Mouse (Mus musculus) cerebellum, adult 8-10 months (tissue): ENCODE measurements around the gene Zfp583.
"Not testable (repeated sequence)": the region's sequence is repeated elsewhere in the genome, so short reads cannot be mapped to it uniquely, and the experiment has no call there.

ENCODE experiments used
- DNase-seq: peaks from one replicate; pipeline ENCODE4 v3.0.0; 2022

Zfp583 gene

GRCm38 (mm10) chr7:6331233-6331956 is at the start of gene Zfp583:
Gene Zfp583 (minus strand): TSS chr7:6331285.
- peak; percentile 88 for DNase-seq

- no peak for DNase-seq
These were observed 47.4 kb upstream of the Zfp583 start for GRCm38 (mm10) chr7:6378441-6378840.

- no peak for DNase-seq
These were observed 41.9 kb upstream of the Zfp583 start for GRCm38 (mm10) chr7:6372993-6373392.

- DNase-seq = no peak
These were observed 38.4 kb upstream of the Zfp583 start for GRCm38 (mm10) chr7:6369460-6369859.

- DNase-seq = not testable (repeated sequence)
These were observed 37.1 kb upstream of the Zfp583 start for GRCm38 (mm10) chr7:6368146-6368545.

GRCm38 (mm10) chr7:6367185-6367584 is 36.1 kb upstream of the Zfp583 start:
- no peak for DNase-seq

- no peak for DNase-seq
These were observed 33.7 kb upstream of the Zfp583 start for GRCm38 (mm10) chr7:6364761-6365160.

GRCm38 (mm10) chr7:6363047-6363488 is 32.0 kb upstream of the Zfp583 start, which contains the start of gene Zfp78:
Gene Zfp78 (plus strand): TSS chr7:6363280.
- no peak for DNase-seq

- peak; percentile 99 for DNase-seq
These were observed 31.4 kb upstream of the Zfp583 start for GRCm38 (mm10) chr7:6362268-6363046.

- peak; percentile 28 for DNase-seq
These were observed 30.7 kb upstream of the Zfp583 start for GRCm38 (mm10) chr7:6361756-6362155.

GRCm38 (mm10) chr7:6360477-6361060 is 29.5 kb upstream of the Zfp583 start:
- DNase-seq = no peak

GRCm38 (mm10) chr7:6358937-6359590 is 28.0 kb upstream of the Zfp583 start:
- DNase-seq = peak; percentile 52

- DNase-seq = no peak
These were observed 27.0 kb upstream of the Zfp583 start for GRCm38 (mm10) chr7:6358121-6358520.

GRCm38 (mm10) chr7:6344124-6344523 is 13.0 kb upstream of the Zfp583 start:
- DNase-seq = no peak

GRCm38 (mm10) chr7:6343501-6344071 is 12.5 kb upstream of the Zfp583 start, which contains the start of gene Gm3854:
Gene Gm3854 (plus strand): TSS chr7:6343759.
- DNase-seq = peak; percentile 80

GRCm38 (mm10) chr7:6339865-6340264 is 8.8 kb upstream of the Zfp583 start:
- DNase-seq = no peak

- peak; percentile 29 for DNase-seq
These were observed 440 bp downstream of the Zfp583 start for GRCm38 (mm10) chr7:6330458-6331232.

- not testable (repeated sequence) for DNase-seq
These were observed 30.3 kb downstream of the Zfp583 start for GRCm38 (mm10) chr7:6300796-6301195.

GRCm38 (mm10) chr7:6291121-6291520 is 40.0 kb downstream of the Zfp583 start:
- not testable (repeated sequence) for DNase-seq

- peak; percentile 33 for DNase-seq
These were observed 44.1 kb downstream of the Zfp583 start for GRCm38 (mm10) chr7:6286921-6287531.
